Mouse (Mus musculus) olfactory bulb, adult 2 months (tissue): ENCODE data around the gene Nod2. TPM values are rescaled to one million over a fixed set of nuclear protein-coding genes. Genes with fewer than 3 reads are reported as not detected.

ENCODE experiments used
- H3K27ac ChIP-seq: fragments of 200-500 bp; 2 replicates; pipeline ENCODE4 v1.5.1; 2012; ENCODE audit warnings: low read depth, low read length; ENCODE audit not compliant: insufficient read depth
- H3K4me1 ChIP-seq: fragments of 200-500 bp; 2 replicates; pipeline ENCODE4 v1.6.1; 2012; ENCODE audit warnings: low read length; ENCODE audit not compliant: control insufficient read depth, insufficient read depth
- H3K4me3 ChIP-seq: fragments of 200-500 bp; 2 replicates; pipeline ENCODE4 v1.5.1; 2012; ENCODE audit warnings: mild to moderate bottlenecking, low read depth, low read length, moderate library complexity; ENCODE audit not compliant: insufficient read depth
- CTCF ChIP-seq: fragments of 200-500 bp; IDR thresholded peaks from 2 replicates; pipeline ENCODE4 v1.5.1; 2012; ENCODE audit warnings: low read depth, mild to moderate bottlenecking, low read length, moderate library complexity; ENCODE audit not compliant: insufficient read depth
- POLR2A ChIP-seq: fragments of 200-500 bp; IDR thresholded peaks from 2 replicates; pipeline ENCODE4 v1.6.1; 2012; ENCODE audit warnings: mild to moderate bottlenecking, low read depth, low read length, moderate library complexity; ENCODE audit not compliant: insufficient read depth
- WGBS: fragments of 180-500 bp; shearing (Covaris S2); methylation state at CpG from one replicate; pipeline ENCODE4 v1.1.7; 2018; 5-methylcytosine and 5-hydroxymethylcytosine counted together
- polyA plus RNA-seq: library from polyadenylated mRNA; stranded (reverse); fragments of >200 nt; gene quantifications from 2 replicates; pipeline ENCODE4 v1.2.4, GENCODE M21; 2012; ENCODE audit warnings: low replicate concordance; ENCODE audit not compliant: missing spikeins, insufficient read depth, insufficient read length

The Nod2 gene
- polyA plus RNA-seq, 1 experiment: not detected

GRCm38 (mm10) chr8:88696721-88697641 lies 49.9 kb downstream of the Nod2 start, which contains the start of gene Cyld:
Gene Cyld, plus strand, starts transcription at chr8:88697028.
- Histone ChIP-seq H3K4me3 (peak within 1 kb of the TSS; percentile 92), H3K4me1 (no peaks in the 10 kb centered on the region), H3K27ac (peak within 1 kb of the TSS; percentile 91)
- TF ChIP-seq CTCF (no peak), POLR2A (peak; percentile 40)
- whole genome bisulfite sequencing: under 1% methylated on average over 80 of the region's 80 CpGs

- WGBS: 3% methylated on average over 4 of the region's 4 CpGs
- Histone ChIP-seq H3K4me1 (no peaks in the 10 kb centered on the region), H3K4me3 (peak overlapping the region; percentile 92), H3K27ac (peak overlapping the region; percentile 91)
- no peak for TF ChIP-seq CTCF
- no peak for TF ChIP-seq POLR2A
Observed at GRCm38 (mm10) chr8:88697642-88698031, 50.5 kb downstream of the Nod2 start.

- Histone ChIP-seq H3K27ac (0 out of 2 replicates have a peak overlapping the region, but pooled peaks have one; percentile 91), H3K4me1 (no peaks in the 10 kb centered on the region), H3K4me3 (peak overlapping the region; percentile 92)
- TF ChIP-seq CTCF: no peak
- no peak for TF ChIP-seq POLR2A
- WGBS: 7% methylated on average over 2 of the region's 2 CpGs
Observed at GRCm38 (mm10) chr8:88698048-88698447, 50.9 kb downstream of the Nod2 start.

GRCm38 (mm10) chr8:88701611-88702010 lies 54.5 kb downstream of the Nod2 start:
- TF ChIP-seq POLR2A: no peak
- no peak for TF ChIP-seq CTCF
- no peak overlapping the region for H3K4me3 ChIP-seq
- 28% methylated on average over 2 of the region's 2 CpGs for WGBS
- no peak overlapping the region for H3K27ac ChIP-seq
- no peaks in the 10 kb centered on the region for H3K4me1 ChIP-seq

GRCm38 (mm10) chr8:88702816-88703215 lies 55.7 kb downstream of the Nod2 start:
- TF ChIP-seq POLR2A: no peak
- no peak for TF ChIP-seq CTCF
- Histone ChIP-seq H3K4me3 (no peak overlapping the region), H3K27ac (no peak overlapping the region), H3K4me1 (no peaks in the 10 kb centered on the region)
- WGBS: 85% methylated on average over 3 of the region's 3 CpGs

- Histone ChIP-seq H3K4me3 (no peak overlapping the region), H3K27ac (no peak overlapping the region), H3K4me1 (no peaks in the 10 kb centered on the region)
- TF ChIP-seq CTCF (no peak), POLR2A (no peak)
- WGBS: 98% methylated on average over 2 of the region's 2 CpGs
Observed at GRCm38 (mm10) chr8:88723256-88723963, 76.3 kb downstream of the Nod2 start.

Other genes with a start within 250 kb of the Nod2 start
- gene Nkd1, start 126.0 kb upstream of the Nod2 start, polyA plus RNA-seq: not detected in 2 replicates
- not detected in 2 replicates for gene Snx20, start 11.2 kb upstream of the Nod2 start, polyA plus RNA-seq
- not detected in 2 replicates for gene Cyld, start 49.7 kb downstream of the Nod2 start, polyA plus RNA-seq